Mouse (Mus musculus) E14TG2a.4 (cell line): ENCODE data around the gene Phactr1.

Experiments used
- CTCF ChIP-seq: conservative IDR thresholded peaks from 2 replicates; pipeline ENCODE4 v1.5.1; 2014; ENCODE audit warnings: low read length
- NANOG ChIP-seq: IDR thresholded peaks from 2 replicates; pipeline ENCODE4 v1.6.1; 2014; ENCODE audit warnings: borderline replicate concordance, low read length, mixed read lengths

- TF ChIP-seq CTCF, result no peak
- TF ChIP-seq NANOG, result no peak
These were observed 221.4 kb downstream of the Phactr1 start for GRCm38 (mm10) chr13:42901837-42902236.
